Mouse (Mus musculus) pancreas, adult 10 weeks (tissue): ENCODE data around the gene Msx3. TPM values are rescaled to one million over a fixed set of nuclear protein-coding genes. Genes with fewer than 3 reads are reported as not detected.

Experiments used
- polyA plus RNA-seq: library from polyadenylated mRNA; stranded (reverse); fragments of 350-450 nt; fragmentation: Illumina TruSeq; extraction: RNeasy Lipid Tissue Mini Kit (QIAGEN cat#74804); gene quantifications from one replicate; pipeline ENCODE4 v1.2.3, GENCODE M21; 2015; ENCODE audit warnings: low read depth, low replicate concordance; ENCODE audit not compliant: insufficient read depth

The Msx3 gene
- polyA plus RNA-seq: not detected

DNA sequence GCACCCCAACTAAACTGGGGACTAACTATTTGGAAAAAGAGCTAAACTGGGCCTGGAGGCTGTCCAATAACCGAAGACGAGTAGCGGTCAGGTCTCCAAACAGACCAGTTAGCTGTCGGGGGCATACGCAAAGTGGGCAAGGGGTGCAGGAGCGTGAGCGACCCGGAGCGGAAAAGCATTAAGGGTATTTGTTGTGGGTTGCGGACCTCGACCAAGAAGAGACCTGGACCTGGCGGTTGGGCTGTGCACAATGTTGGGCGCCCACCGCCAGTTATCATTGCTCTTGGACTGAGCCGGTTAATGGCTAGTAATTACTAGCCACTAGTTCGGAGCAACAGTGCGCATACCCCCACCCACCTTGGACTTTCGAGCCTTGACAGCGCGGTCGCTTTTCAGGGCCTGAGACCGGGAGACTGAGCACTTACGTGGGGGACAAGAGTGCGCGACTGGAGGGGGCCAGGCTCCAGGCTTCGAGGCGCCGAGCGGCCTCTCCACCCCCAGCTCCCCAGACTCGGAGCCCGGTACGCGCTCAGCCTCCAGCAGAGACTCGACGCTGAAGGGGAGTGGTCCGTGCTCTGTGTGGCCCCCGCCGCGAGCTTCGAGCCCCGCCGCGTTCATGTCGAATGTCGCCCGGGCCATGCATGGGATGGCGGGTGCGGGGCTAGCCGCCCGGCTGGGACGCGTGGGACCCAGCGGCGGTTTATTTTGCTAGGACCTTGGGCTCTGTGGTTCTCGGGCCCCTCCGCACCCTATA, at the start of gene Msx3:
Msx3 (minus strand) TSS at position 729 of the 754 bp plus-strand sequence.

GRCm38 (mm10) chr7:140092924-140093528, 44.1 kb upstream of the Msx3 start, which contains the start of gene Prap1:
Gene Prap1 (plus strand): TSS chr7:140093395.

DNA sequence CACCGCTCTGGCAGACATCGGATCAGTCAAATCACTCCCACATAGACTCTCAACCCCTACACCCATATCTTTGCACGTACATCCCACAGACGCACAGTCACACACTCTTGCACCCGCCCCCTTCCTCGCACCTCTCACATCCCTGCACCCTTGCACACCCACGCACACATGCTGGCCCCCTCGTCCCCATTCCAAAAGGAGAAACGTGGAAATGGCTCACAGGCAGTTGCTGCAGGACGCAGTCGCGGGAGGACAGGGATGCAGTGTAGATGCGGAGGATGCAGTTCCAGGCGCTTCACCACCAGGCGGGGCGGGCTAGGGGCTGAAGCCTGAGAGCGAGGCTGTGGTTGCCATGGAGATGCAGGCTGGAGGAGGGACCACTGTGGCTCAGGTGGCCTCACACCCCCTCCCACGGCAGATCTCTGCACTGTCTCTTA, 33.4 kb upstream of the Msx3 start, which contains the start of gene Caly:
Caly (minus strand) TSS at position 307 of the 437 bp plus-strand sequence.

DNA sequence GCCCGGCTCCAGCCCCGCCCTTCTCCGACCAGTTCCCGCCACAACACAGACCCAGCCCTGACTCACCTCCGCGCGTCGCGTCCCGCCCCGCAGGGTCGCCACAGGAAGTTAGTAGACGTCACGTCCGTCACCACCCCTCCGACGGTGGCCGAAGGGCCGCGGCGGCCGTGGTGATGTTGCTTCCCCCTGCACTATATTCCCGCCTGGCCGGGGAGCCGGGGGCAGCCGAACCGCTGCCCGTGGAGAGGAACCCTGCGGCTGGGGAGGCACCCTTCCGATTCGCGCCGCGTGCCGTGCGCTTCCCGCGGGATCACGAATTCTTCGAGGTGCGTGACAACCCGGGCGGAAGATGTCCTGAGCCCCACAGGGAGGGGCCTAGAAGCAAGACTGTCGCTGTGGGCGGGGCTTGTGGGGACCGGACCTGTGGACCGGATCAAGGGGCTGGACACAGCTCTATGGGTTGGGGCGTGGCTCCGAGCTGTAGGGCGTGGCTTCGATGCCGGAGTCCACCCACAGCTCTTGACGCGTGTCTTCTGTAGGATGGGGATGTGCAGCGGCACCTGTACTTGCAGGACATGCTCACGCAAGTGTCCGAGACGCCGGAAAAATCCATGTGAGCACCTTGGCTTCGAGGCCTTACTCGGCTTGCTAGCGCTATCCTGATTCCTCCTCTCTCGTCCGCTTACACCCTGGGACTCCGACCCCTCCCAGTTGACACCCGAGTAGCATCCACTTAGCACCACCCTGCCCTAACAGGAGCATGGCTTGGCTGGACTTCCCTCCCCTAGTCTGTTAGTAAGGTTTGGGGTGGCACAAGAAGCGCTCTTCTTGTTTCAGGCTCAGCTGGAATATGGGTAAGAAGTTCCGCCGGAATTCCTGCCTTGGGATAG, 12.4 kb downstream of the Msx3 start, which contains the start of the genes Zfp511 and Tubgcp2:
Zfp511 (plus strand) TSS at position 111 of the 890 bp plus-strand sequence.
Tubgcp2 (minus strand) TSS at position 389 of the 890 bp plus-strand sequence.

Other genes with a start within 250 kb of the Msx3 start
- not detected for gene Adgra1, start 214.9 kb downstream of the Msx3 start, polyA plus RNA-seq
- gene Kndc1, start 154.4 kb downstream of the Msx3 start, polyA plus RNA-seq: 0.31 TPM
- gene Utf1, start 105.3 kb downstream of the Msx3 start, polyA plus RNA-seq: not detected
- not detected for gene 6430531B16Rik, start 70.3 kb downstream of the Msx3 start, polyA plus RNA-seq
- 0.85 TPM for gene Adam8, start 56.5 kb downstream of the Msx3 start, polyA plus RNA-seq
- 14.4 TPM for gene Zfp511, start 12.7 kb downstream of the Msx3 start, polyA plus RNA-seq
- gene Tubgcp2, start 12.4 kb downstream of the Msx3 start, polyA plus RNA-seq: 4.0 TPM
- gene Caly, start 33.5 kb upstream of the Msx3 start, polyA plus RNA-seq: not detected
- gene Prap1, start 44.3 kb upstream of the Msx3 start, polyA plus RNA-seq: not detected
- 41.4 TPM for gene Fuom, start 53.4 kb upstream of the Msx3 start, polyA plus RNA-seq
- 3.7 TPM for gene Paox, start 66.7 kb upstream of the Msx3 start, polyA plus RNA-seq
- 20.1 TPM for gene Echs1, start 67.4 kb upstream of the Msx3 start, polyA plus RNA-seq
- gene Mtg1, start 88.5 kb upstream of the Msx3 start, polyA plus RNA-seq: 4.7 TPM
- 0.39 TPM for gene Sprn, start 105.8 kb upstream of the Msx3 start, polyA plus RNA-seq
- gene Olfr522, start 115.7 kb upstream of the Msx3 start, polyA plus RNA-seq: not detected
- not detected for gene Olfr523, start 124.1 kb upstream of the Msx3 start, polyA plus RNA-seq
- gene Olfr524, start 156.9 kb upstream of the Msx3 start, polyA plus RNA-seq: not detected
- not detected for gene Cd163l1, start 169.2 kb upstream of the Msx3 start, polyA plus RNA-seq
- not detected for gene 5830411N06Rik, start 198.2 kb upstream of the Msx3 start, polyA plus RNA-seq